Mouse (Mus musculus): ENCODE measurements at regions not wholly inside any gene's neighbourhood (a gene's known extent, or its start where the extent isn't known, plus 50 kb on each side); places are given as distances from the start of the nearest gene placed in this dataset.

DNA sequence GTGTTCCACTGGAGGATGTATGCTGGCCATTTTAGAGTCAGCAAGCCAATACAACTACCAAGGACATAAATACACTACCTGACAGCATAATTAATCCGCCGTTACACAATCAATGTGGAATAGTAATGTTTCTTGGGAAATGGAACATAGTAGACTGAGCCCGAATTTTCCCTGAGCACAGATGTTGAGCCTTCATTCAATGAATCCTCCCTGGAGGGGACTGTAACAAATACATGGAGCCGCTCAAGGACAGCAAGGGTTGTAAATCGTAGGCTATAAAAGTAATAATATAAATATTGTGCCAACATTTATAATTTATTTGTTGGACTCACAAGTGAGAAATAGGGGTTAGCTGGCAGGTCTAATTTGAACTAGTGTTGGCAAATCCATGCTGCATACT lies 1041.4 kb downstream of the Mat2b start:
- TF ChIP-seq ZNF384 (IDR thresholded peaks at IDR 0.05; ENCODE audit: low read depth, low read length) (no peak), ZC3H11A (IDR thresholded peaks at IDR 0.05; ENCODE audit: borderline replicate concordance, low read depth, low read length) (no peak)

Data from ES-E14 (cell line).